Mouse (Mus musculus) embryonic fibroblast, embryonic 13.5 days (primary cell): ENCODE data around the gene Vps33a.

Experiments used
- CTCF ChIP-seq: IDR thresholded peaks from 2 replicates; pipeline ENCODE4 v1.5.1; 2011; ENCODE audit warnings: mild to moderate bottlenecking, control low read depth, low read length, moderate library complexity, borderline replicate concordance; ENCODE audit not compliant: insufficient read depth
- POLR2A ChIP-seq: IDR thresholded peaks from 2 replicates; pipeline ENCODE4 v1.6.1; 2011; ENCODE audit warnings: low read depth, mild to moderate bottlenecking, control low read depth, low read length, moderate library complexity

DNA sequence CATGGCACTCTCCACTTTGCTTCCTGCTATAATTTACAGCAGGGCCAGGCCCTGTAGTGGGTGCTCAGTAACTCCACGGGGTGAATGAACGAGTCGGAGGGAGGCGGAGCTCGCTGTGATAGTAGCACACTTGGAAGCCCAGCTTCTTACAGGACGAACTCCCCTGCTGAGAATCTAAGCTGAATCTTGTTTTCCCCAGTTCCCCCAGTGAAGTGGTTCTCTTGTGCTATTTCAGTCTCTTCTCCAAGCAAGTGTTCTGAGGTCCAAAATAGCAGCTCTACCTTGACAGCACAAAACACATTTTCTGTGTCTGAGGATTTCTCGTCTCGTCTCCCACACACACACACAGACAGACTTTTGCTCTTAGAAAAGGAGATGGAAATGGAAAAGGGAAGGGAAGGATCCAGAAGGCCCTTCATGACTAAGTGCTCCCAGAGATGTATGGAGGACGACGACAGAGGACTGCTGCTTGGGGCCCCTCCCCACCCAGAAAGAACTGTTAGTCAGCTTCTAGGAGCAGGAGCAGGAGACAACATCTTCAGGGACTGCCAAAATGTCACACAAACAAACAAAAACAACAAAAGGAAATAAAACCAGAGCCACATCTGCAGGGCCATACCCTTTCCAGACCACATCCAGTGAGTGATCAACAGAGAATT lies 20.9 kb upstream of the Vps33a start:
- TF ChIP-seq POLR2A (no peak), CTCF (no peak)
